Mouse (Mus musculus) heart, postnatal 0 days (tissue): Measurements from ENCODE around the gene Syngr1. TPM values are rescaled to one million over a fixed set of nuclear protein-coding genes. Genes with fewer than 3 reads are reported as not detected.

Experiments used
- ATAC-seq: fragments of 200-750 bp; cut with Nextera tagmentation; 2 replicates; pipeline ENCODE4 v1.8.0; 2017; ENCODE audit warnings: low read depth, moderate number of reproducible peaks, moderate library complexity; ENCODE audit not compliant: insufficient read depth
- DNase-seq: peaks from one replicate; pipeline ENCODE4 v3.0.0-alpha.2; 2016; ENCODE audit warnings: low spot score
- H3K27ac ChIP-seq: fragments of 300-500 bp; sonication (generic); 2 replicates; pipeline ENCODE4 v1.5.1; 2014; ENCODE audit warnings: low read depth, mild to moderate bottlenecking
- H3K27me3 ChIP-seq: fragments of 300-500 bp; sonication (generic); 2 replicates; pipeline ENCODE4 v1.6.1; 2014; ENCODE audit warnings: low read length, mixed read lengths; ENCODE audit not compliant: control insufficient read depth, insufficient read depth
- H3K36me3 ChIP-seq: fragments of 300-500 bp; sonication (generic); replicated peaks from 2 replicates; pipeline ENCODE4 v1.6.1; 2014; ENCODE audit warnings: low read length, mixed read lengths; ENCODE audit not compliant: control insufficient read depth, insufficient read depth
- H3K4me1 ChIP-seq: fragments of 300-500 bp; sonication (generic); 2 replicates; pipeline ENCODE4 v1.6.1; 2014; ENCODE audit warnings: antibody characterized with exemption; ENCODE audit not compliant: control insufficient read depth, insufficient read depth
- H3K4me2 ChIP-seq: fragments of 300-500 bp; sonication (generic); 2 replicates; pipeline ENCODE4 v1.6.1; 2014; ENCODE audit warnings: low read depth, mild to moderate bottlenecking, low read length, moderate library complexity
- H3K4me3 ChIP-seq: fragments of 300-500 bp; sonication (generic); 2 replicates; pipeline ENCODE4 v1.5.1; 2014; ENCODE audit warnings: low read depth, low read length
- H3K9ac ChIP-seq: fragments of 300-500 bp; sonication (generic); replicated peaks from 2 replicates; pipeline ENCODE4 v1.6.1; 2014; ENCODE audit warnings: low read depth, low read length, mixed read lengths
- H3K9me3 ChIP-seq: fragments of 300-500 bp; sonication (generic); replicated peaks from 2 replicates; pipeline ENCODE4 v1.6.1; 2016; ENCODE audit warnings: low read length; ENCODE audit not compliant: control insufficient read depth
- CTCF ChIP-seq: IDR thresholded peaks from 2 replicates; pipeline ENCODE4 v1.5.1; 2016; ENCODE audit warnings: antibody characterized with exemption, control low read depth, low read depth
- EP300 ChIP-seq: IDR thresholded peaks from 2 replicates; pipeline ENCODE4 v1.6.1; 2016; ENCODE audit warnings: antibody characterized with exemption, low read depth
- WGBS: fragments of 180-500 bp; shearing (Covaris S2); extraction: QIAGEN DNeasy Blood & Tissue Kit; methylation state at CpG from one replicate; pipeline ENCODE4 v1.1.7; 2014; 5-methylcytosine and 5-hydroxymethylcytosine counted together
- polyA plus RNA-seq: library from polyadenylated mRNA; unstranded; fragments of >200 nt; fragmentation: Nextera tagmentation; extraction: Ambion mirVana; gene quantifications from 2 replicates; pipeline ENCODE4 v1.2.1, GENCODE M21; 2015
- total RNA-seq: library from RNA; depleted of rRNA; stranded (reverse); fragments of >200 nt; gene quantifications from 2 replicates; pipeline ENCODE4 v1.2.3, GENCODE M21; 2014; ENCODE audit warnings: low replicate concordance

Gene Syngr1
- total and polyA plus RNA-seq, 2 experiments from 2014 or later = 140 to 144 TPM

DNA sequence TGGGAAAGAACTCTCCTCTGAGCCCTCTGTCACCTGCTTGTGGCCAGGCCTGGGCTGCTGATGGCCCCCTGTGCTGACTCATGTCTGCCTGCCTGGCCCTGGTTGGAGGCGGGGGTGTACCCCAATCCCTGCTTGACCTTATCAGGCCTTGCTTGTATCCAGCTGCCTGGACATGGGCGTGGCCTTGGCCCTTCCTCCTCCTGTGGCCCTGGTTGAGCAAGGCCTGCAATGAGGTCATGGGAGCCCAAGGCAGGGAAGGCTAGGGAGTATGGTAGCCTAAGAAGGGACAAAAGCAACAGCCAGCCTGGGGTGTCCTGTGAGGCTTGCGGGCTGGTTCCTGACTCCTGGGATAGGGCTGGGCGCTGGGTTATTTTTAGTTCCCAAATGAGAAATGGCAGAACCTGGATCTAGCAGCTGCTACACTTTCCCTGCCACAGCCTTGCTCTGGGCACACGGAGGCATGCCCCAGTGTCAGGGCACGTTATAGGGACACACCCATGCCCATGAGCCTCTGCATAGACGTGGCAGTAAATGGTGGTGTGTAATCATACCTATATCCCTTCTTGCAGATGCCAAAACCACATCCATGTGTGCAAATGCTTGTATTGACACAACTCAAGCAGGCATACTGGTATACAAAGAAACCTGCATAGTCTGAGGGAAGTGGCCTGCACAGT lies 37.0 kb upstream of the Syngr1 start:
- TF ChIP-seq EP300 (no peak), CTCF (no peak)
- ATAC-seq (peak; percentile 19; the same call in 1 of the 2 replicates), DNase-seq (no peak)
- no peak overlapping the region; the same call in 1 of the 2 replicates for H3K9ac ChIP-seq
- peak overlapping the region; percentile 55 for H3K27ac ChIP-seq
- H3K4me1 ChIP-seq = peaks cover 13% of the 10 kb centered on the region
- H3K27me3 ChIP-seq = no peaks in the 10 kb centered on the region
- WGBS = 26% methylated on average over 7 of the region's 7 CpGs
- no peak overlapping the region for H3K4me3 ChIP-seq
- no peaks in the 10 kb centered on the region for H3K36me3 ChIP-seq
- no peaks in the 10 kb centered on the region for H3K9me3 ChIP-seq
- no peak overlapping the region for H3K4me2 ChIP-seq

GRCm38 (mm10) chr15:80058151-80058550 lies 33.0 kb upstream of the Syngr1 start:
- no peak overlapping the region for H3K9ac ChIP-seq
- DNase-seq (no peak), ATAC-seq (no peak)
- H3K27me3 ChIP-seq = no peaks in the 10 kb centered on the region
- H3K36me3 ChIP-seq = no peaks in the 10 kb centered on the region
- H3K4me3 ChIP-seq = no peak overlapping the region
- no peak overlapping the region for H3K4me2 ChIP-seq
- 87% methylated on average over 7 of the region's 7 CpGs for WGBS
- peaks cover 12% of the 10 kb centered on the region for H3K4me1 ChIP-seq
- TF ChIP-seq EP300 (no peak), CTCF (no peak)
- no peaks in the 10 kb centered on the region for H3K9me3 ChIP-seq
- H3K27ac ChIP-seq = no peak overlapping the region

DNA sequence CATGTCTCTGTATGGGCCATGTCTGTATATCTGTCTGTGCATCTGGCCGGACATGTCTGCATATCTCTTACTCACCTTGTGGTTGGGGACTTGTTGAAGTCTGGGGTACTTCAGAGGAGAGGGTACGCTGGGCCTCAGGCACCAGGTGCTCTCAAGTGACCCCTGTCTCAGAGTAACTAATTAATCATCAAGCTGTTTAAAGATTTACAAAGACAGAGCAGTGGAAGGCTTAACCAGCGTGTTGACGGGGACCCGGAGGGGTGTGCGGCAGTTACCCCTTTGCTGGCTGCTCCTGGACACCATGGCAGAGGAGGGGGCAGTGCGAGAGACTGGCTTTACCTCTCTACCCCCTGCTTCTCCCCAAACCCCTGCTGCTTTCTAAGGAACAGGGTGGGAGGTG lies 31.5 kb upstream of the Syngr1 start:
- H3K4me1 ChIP-seq = 0 out of 2 replicates have a peak, but pooled peaks cover 1% of the 10 kb centered on the region
- no peak overlapping the region for H3K27ac ChIP-seq
- no peak overlapping the region for H3K9ac ChIP-seq
- no peak for TF ChIP-seq CTCF
- no peaks in the 10 kb centered on the region for H3K9me3 ChIP-seq
- no peak overlapping the region for H3K4me2 ChIP-seq
- WGBS = 86% methylated on average over 7 of the region's 7 CpGs
- H3K4me3 ChIP-seq = no peak overlapping the region
- no peaks in the 10 kb centered on the region for H3K27me3 ChIP-seq
- H3K36me3 ChIP-seq = no peaks in the 10 kb centered on the region
- ATAC-seq = no peak
- no peak for DNase-seq

DNA sequence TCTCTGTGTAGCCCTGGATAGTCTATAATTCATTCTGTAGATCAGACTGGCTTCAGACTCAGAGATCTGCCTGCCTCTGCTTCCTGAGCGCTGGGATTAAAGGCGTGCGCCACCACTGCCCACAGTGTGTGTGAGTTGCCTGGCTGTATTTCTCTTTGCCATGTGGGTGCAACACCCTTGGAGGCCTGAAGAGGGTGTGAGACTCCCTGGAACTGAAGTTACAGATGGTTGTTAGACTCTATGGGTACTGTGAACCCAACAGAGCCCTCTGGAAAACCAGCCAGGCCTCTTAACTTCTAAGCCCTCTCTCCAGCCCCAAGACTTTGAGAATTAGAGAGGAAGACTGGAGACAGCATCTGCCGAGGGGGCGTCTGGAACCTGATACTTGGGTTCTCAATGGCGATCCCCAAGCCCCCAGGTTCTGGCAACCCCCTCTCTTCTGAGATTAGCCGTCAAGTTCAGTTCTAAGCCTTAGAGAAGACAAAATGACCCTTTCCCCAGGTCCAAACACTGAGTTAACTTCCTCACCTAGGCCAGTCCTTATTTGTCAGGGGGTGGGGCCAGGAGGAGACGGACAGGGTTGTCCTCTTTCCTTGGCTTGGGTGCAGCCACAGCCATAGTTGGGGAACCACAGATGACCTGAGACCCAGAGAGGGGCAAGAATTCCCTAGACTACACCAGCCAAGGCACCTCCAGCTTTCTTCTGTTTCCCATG lies 30.6 kb upstream of the Syngr1 start:
- Histone ChIP-seq H3K9me3 (no peaks in the 10 kb centered on the region), H3K27ac (no peak overlapping the region), H3K4me2 (no peak overlapping the region), H3K4me1 (no peaks in the 10 kb centered on the region), H3K36me3 (no peaks in the 10 kb centered on the region), H3K9ac (no peak overlapping the region), H3K27me3 (no peaks in the 10 kb centered on the region), H3K4me3 (no peak overlapping the region)
- DNase-seq (no peak), ATAC-seq (no peak)
- WGBS = 91% methylated on average over 8 of the region's 8 CpGs
- TF ChIP-seq CTCF (no peak), EP300 (no peak)

GRCm38 (mm10) chr15:80061071-80061550 lies 30.0 kb upstream of the Syngr1 start:
- H3K36me3 ChIP-seq = no peaks in the 10 kb centered on the region
- no peak for DNase-seq
- H3K27ac ChIP-seq = no peak overlapping the region
- no peaks in the 10 kb centered on the region for H3K27me3 ChIP-seq
- H3K9ac ChIP-seq = no peak overlapping the region
- no peaks in the 10 kb centered on the region for H3K4me1 ChIP-seq
- no peaks in the 10 kb centered on the region for H3K9me3 ChIP-seq
- whole genome bisulfite sequencing = 76% methylated on average over 4 of the region's 4 CpGs
- no peak for ATAC-seq
- TF ChIP-seq CTCF (no peak), EP300 (no peak)
- no peak overlapping the region for H3K4me2 ChIP-seq
- no peak overlapping the region for H3K4me3 ChIP-seq
